Mouse (Mus musculus) midbrain, embryonic 16.5 days (tissue): ENCODE data around the gene Stra6. TPM values are rescaled to one million over a fixed set of nuclear protein-coding genes. Genes with fewer than 3 reads are reported as not detected.

Experiments
- ATAC-seq: fragments of 200-750 bp; cut with Nextera tagmentation; 2 replicates; pipeline ENCODE4 v1.8.0; 2017; ENCODE audit warnings: moderate TSS enrichment
- H3K27ac ChIP-seq: fragments of 300-500 bp; sonication (generic); 2 replicates; pipeline ENCODE4 v1.5.1; 2014; ENCODE audit warnings: mild to moderate bottlenecking, low read length, mixed read lengths
- H3K27me3 ChIP-seq: fragments of 300-500 bp; sonication (generic); 2 replicates; pipeline ENCODE4 v1.6.1; 2014; ENCODE audit warnings: low read depth, low read length, mixed read lengths; ENCODE audit not compliant: control insufficient read depth, insufficient read depth
- H3K36me3 ChIP-seq: fragments of 300-500 bp; sonication (generic); 2 replicates; pipeline ENCODE4 v1.6.1; 2014; ENCODE audit warnings: mild to moderate bottlenecking, low read length, moderate library complexity, mixed read lengths; ENCODE audit not compliant: control insufficient read depth, insufficient read depth
- H3K4me1 ChIP-seq: fragments of 300-500 bp; sonication (generic); 2 replicates; pipeline ENCODE4 v1.6.1; 2014; ENCODE audit warnings: mild to moderate bottlenecking, low read length, mixed read lengths; ENCODE audit not compliant: control insufficient read depth, insufficient read depth
- H3K4me2 ChIP-seq: fragments of 300-500 bp; sonication (generic); 2 replicates; pipeline ENCODE4 v1.6.1; 2014; ENCODE audit warnings: mild to moderate bottlenecking, low read length, mixed read lengths
- H3K4me3 ChIP-seq: fragments of 300-500 bp; sonication (generic); 2 replicates; pipeline ENCODE4 v1.5.1; 2014; ENCODE audit warnings: low read depth, mild to moderate bottlenecking, low read length, moderate library complexity, mixed read lengths
- H3K9ac ChIP-seq: fragments of 300-500 bp; sonication (generic); 2 replicates; pipeline ENCODE4 v1.6.1; 2014; ENCODE audit warnings: low read depth, low read length, mixed read lengths
- H3K9me3 ChIP-seq: fragments of 300-500 bp; sonication (generic); replicated peaks from 2 replicates; pipeline ENCODE4 v1.6.1; 2014; ENCODE audit warnings: mild to moderate bottlenecking, low read length, mixed read lengths; ENCODE audit not compliant: control insufficient read depth, poor library complexity, severe bottlenecking
- WGBS: fragments of 180-500 bp; shearing (Covaris S2); extraction: QIAGEN DNeasy Blood & Tissue Kit; methylation state at CpG from one replicate; pipeline ENCODE4 v1.1.7; 2014; 5-methylcytosine and 5-hydroxymethylcytosine counted together
- polyA plus RNA-seq: library from polyadenylated mRNA; unstranded; fragments of >200 nt; fragmentation: Nextera tagmentation; extraction: Ambion mirVana; gene quantifications from 2 replicates; pipeline ENCODE4 v1.2.1, GENCODE M21; 2015

Stra6 gene
- polyA plus RNA-seq, result 8.1 and 9.7 TPM in 2 replicates

DNA sequence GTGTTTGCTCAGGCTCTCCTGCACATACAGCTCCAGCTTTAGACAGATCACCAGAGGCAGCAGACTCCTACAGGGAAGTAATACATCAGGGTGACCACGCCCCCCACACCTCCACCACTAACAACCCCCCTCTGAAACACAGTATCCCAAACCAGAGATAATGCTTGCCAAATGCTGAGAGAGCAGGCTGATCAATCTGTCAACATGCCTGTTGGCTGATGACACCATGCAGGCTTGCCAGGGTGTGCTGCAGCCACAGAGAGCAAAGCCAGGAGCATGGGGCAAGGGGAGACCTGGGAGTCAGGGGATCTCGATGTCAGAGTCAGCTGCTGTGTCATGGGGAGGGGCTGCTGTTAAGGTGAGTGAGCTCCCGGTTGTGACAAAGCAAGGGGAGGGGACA, at the start of gene Stra6:
TSS of gene Stra6 (plus strand) at position 258 of the 400 bp plus-strand sequence.
- H3K9me3 ChIP-seq, result no peaks in the 10 kb centered on the region
- H3K9ac ChIP-seq, result no peak within 1 kb of the TSS
- H3K4me3 ChIP-seq, result no peak within 1 kb of the TSS
- no peaks in the 10 kb centered on the region for H3K27me3 ChIP-seq
- H3K36me3 ChIP-seq, result no peaks in the 10 kb centered on the region
- H3K4me1 ChIP-seq, result peaks cover 47% of the 10 kb centered on the region
- 25% methylated on average over 3 of the region's 3 CpGs for WGBS
- no peak for ATAC-seq
- peak within 1 kb of the TSS; percentile 85 for H3K27ac ChIP-seq
- no peak within 1 kb of the TSS for H3K4me2 ChIP-seq

DNA sequence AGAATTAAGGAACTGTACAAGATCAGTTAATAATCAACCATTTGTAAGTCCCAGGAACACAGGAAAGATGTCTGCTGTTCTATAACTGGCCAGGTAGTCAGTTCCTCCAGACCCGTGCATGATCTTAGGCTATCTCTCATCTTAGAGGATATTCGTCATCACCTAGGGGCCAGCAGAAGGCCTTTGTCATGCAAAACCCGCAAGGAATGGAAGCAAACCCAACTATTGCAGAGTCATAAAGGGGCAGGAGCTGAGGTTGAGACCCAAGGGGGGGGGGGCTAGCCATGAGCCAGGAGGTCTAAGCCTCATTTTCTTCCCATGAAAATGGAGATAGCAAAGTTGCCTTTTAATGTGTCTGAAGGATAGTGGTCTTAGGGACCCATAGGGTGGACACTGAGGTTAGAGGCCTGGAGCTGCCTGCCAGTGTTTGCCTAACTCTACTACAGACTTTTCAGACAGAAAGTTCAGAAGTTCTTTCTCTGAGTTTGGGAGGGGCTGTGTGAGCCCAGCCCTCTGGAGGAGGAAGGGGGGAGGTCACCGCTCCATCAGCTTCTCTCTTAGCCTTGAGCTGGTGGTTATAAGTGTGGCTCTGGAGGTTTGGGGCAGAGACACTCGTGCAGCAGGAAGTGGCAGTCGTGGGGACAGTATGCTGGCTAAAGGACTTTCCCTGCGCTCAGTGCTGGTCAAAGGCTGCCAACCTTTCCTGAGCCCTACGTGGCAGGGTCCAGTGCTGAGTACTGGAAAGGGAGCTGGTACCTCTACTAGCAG, 49.0 kb upstream of the Stra6 start:
- Histone ChIP-seq H3K9ac (no peak overlapping the region), H3K36me3 (no peaks in the 10 kb centered on the region), H3K9me3 (no peaks in the 10 kb centered on the region), H3K4me1 (no peaks in the 10 kb centered on the region; the same call in 1 of the 2 replicates), H3K4me2 (no peak overlapping the region), H3K27me3 (no peaks in the 10 kb centered on the region), H3K27ac (no peak overlapping the region), H3K4me3 (no peak overlapping the region)
- ATAC-seq, result no peak
- 72% methylated on average over 8 of the region's 8 CpGs for WGBS

DNA sequence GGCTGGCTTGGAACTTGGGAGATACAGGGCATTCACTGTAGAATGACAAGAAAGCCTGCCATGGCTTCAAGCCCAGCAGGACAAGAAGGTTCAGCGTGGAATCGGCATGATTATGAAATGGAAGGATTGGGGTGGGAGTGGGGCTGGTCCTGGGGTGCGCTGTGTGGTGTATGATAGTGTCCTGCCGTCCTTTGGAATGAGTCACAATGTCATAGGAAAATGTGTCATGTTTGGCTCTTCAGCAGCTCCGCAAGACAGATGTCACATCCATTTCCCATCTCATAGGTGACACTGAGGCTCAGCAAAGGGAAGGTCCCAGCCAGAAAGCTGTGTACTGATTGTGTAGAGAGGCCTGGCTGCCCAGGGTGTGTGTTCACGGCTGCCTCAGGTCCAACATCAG, 47.7 kb upstream of the Stra6 start:
- 84% methylated on average over 6 of the region's 6 CpGs for WGBS
- Histone ChIP-seq H3K27ac (no peak overlapping the region), H3K4me1 (no peaks in the 10 kb centered on the region), H3K27me3 (no peaks in the 10 kb centered on the region), H3K36me3 (no peaks in the 10 kb centered on the region), H3K4me3 (no peak overlapping the region), H3K4me2 (no peak overlapping the region), H3K9me3 (no peaks in the 10 kb centered on the region), H3K9ac (no peak overlapping the region)
- ATAC-seq, result no peak

DNA sequence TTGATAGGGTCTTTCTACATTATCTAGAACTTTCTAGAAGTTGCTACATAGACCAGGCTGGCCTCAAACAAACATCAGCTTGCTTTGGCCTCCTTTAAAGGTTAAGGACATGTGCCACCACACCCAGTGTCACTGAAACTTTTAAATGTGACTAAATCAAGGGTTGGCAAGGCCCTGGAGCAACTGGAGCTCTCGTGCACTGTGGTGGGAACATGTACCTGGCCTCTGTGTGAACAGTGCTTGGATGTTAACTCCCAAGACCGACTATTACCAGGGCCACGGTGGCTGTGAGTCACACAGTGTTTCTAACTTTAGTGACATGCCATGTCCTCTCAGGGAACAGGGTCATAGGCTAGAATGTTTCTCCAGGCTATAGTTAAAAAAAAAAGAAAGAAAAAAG, 46.6 kb upstream of the Stra6 start:
- no peak overlapping the region for H3K9ac ChIP-seq
- no peak for ATAC-seq
- 82% methylated on average over 3 of the region's 3 CpGs for WGBS
- H3K4me3 ChIP-seq, result no peak overlapping the region
- H3K9me3 ChIP-seq, result no peaks in the 10 kb centered on the region
- no peak overlapping the region for H3K27ac ChIP-seq
- no peak overlapping the region for H3K4me2 ChIP-seq
- no peaks in the 10 kb centered on the region for H3K27me3 ChIP-seq
- H3K4me1 ChIP-seq, result no peaks in the 10 kb centered on the region
- no peaks in the 10 kb centered on the region for H3K36me3 ChIP-seq

DNA sequence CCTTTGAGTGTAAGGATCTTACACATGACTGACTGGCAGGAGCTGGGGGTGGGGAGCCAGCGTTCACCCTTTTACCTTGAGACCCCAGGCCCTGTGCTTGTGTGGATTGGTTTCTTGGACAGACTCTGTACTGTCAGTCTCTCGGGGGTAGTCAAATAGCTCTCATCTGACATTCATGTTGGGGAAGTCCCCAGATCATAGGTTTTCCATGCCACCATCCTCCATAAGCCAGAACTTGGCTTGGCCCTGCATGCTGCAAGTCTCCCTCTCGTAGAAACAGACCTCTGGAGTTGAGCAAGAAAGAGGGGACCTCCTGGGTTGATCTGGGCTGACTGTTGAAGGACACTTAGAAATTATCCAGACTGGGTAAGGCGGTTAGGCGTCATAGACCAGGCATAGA, 45.2 kb upstream of the Stra6 start:
- H3K27ac ChIP-seq, result no peak overlapping the region
- no peaks in the 10 kb centered on the region for H3K9me3 ChIP-seq
- whole genome bisulfite sequencing, result 83% methylated on average over 5 of the region's 5 CpGs
- no peak overlapping the region for H3K4me2 ChIP-seq
- H3K4me1 ChIP-seq, result no peaks in the 10 kb centered on the region
- H3K9ac ChIP-seq, result no peak overlapping the region
- no peaks in the 10 kb centered on the region for H3K36me3 ChIP-seq
- H3K4me3 ChIP-seq, result no peak overlapping the region
- ATAC-seq, result no peak
- no peaks in the 10 kb centered on the region for H3K27me3 ChIP-seq

DNA sequence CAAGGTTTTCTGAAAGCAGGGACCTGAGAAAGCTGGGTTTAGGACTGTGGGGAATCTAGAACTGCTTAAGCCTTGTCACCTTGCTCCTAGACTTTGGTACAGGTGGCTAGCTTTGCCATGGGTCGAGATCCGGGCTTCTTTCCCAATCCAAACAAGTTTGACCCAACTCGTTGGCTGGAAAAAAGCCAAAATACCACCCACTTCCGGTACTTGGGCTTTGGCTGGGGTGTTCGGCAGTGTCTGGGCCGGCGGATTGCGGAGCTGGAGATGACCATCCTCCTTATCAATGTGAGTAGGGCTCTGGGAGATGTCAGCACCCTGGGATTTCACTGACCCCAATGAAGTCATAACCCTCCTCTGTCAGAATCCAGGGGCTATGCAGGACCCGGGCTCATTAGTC, 37.6 kb upstream of the Stra6 start:
- Histone ChIP-seq H3K4me2 (no peak overlapping the region), H3K9ac (no peak overlapping the region), H3K27me3 (no peaks in the 10 kb centered on the region), H3K36me3 (no peaks in the 10 kb centered on the region), H3K4me3 (no peak overlapping the region), H3K9me3 (no peaks in the 10 kb centered on the region), H3K27ac (no peak overlapping the region), H3K4me1 (no peaks in the 10 kb centered on the region)
- 92% methylated on average over 9 of the region's 9 CpGs for WGBS
- ATAC-seq, result no peak

DNA sequence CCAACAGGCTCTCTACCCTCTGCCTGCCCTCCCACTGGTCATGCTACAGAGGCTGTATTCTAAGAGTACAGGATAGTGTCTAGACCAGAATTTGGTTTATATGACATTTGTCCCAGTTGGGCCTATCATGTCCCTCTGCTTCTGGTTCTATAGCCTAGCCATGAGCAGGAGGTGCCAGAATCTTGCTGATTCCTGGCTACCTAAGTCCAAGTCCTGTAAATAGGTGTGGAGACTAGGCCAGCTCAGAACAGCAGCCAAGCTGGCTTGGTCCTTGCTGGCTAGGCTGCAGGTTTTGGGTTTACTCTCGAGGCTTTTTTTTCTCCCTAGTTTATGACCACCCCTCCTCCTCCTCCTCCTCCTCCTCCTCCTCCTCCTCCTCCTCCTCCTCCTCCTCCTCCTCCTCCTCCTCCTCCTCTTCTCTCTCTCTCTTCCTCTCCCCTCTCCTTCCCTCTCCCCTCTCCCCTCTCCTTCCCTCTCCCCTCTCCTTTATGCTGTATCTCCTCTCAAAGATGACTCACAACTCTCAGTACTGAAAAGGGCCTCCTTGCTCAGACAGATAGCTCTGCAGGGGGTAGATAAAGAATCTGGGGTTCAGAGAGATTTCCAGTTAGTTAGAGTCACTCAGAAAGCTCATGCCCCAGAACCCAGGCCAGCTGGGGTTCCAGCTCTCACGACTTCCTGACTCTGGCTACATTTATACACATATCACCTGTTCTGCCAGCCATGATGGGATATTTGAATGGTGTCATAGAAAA, 36.0 kb upstream of the Stra6 start:
- no peak overlapping the region for H3K27ac ChIP-seq
- no peaks in the 10 kb centered on the region for H3K9me3 ChIP-seq
- no peaks in the 10 kb centered on the region for H3K27me3 ChIP-seq
- H3K4me2 ChIP-seq, result no peak overlapping the region
- no peaks in the 10 kb centered on the region for H3K4me1 ChIP-seq
- H3K4me3 ChIP-seq, result no peak overlapping the region
- no peak overlapping the region for H3K9ac ChIP-seq
- no peak for ATAC-seq
- H3K36me3 ChIP-seq, result no peaks in the 10 kb centered on the region
- WGBS, result 55% methylated on average over 2 of the region's 2 CpGs

DNA sequence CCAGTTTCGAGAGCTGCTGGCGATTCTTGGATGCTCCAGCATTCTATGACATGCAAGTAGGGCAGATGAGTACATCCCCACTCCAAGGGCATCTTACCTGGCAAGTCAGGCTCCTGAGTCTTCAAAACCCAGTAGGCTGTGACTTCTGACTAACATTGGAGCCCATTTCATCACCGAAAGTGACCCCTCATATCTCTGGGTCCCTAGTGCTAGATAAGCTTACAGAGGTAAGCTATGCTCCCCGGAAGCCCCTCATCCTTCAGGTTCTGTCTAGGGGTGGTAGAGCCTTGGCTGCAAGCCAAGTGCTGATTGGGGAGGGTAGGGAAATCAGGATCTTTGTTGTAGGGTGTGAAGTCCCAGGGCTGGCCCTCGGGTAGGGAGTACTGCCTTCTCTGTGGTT, 34.7 kb upstream of the Stra6 start:
- no peaks in the 10 kb centered on the region for H3K27me3 ChIP-seq
- no peak overlapping the region for H3K4me2 ChIP-seq
- H3K9me3 ChIP-seq, result no peaks in the 10 kb centered on the region
- no peaks in the 10 kb centered on the region for H3K36me3 ChIP-seq
- no peak overlapping the region for H3K27ac ChIP-seq
- H3K4me1 ChIP-seq, result no peaks in the 10 kb centered on the region
- no peak overlapping the region for H3K4me3 ChIP-seq
- 65% methylated on average over 5 of the region's 5 CpGs for WGBS
- no peak for ATAC-seq
- H3K9ac ChIP-seq, result no peak overlapping the region

DNA sequence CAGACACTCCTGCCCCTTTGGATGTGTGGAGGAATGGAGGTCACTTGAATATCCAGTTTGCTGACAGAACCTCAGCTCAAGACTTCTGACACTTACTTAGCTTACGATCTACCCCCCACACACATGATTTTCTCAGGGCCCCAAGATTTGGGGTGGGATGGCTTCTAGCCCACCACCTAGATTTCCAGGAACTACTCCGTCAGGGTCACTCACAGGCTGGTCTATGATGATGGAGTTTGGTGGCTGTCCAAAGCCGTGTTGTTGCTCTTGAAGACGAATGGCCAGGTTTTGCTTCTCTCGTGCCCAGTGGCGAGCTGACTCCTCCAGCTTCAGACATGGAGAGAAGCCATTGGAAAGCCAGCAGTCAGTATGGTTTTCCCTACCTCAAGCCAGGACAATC, 34.0 kb upstream of the Stra6 start:
- no peak overlapping the region for H3K4me3 ChIP-seq
- H3K27ac ChIP-seq, result no peak overlapping the region
- 89% methylated on average over 6 of the region's 6 CpGs for WGBS
- no peak for ATAC-seq
- H3K4me1 ChIP-seq, result no peaks in the 10 kb centered on the region
- H3K9ac ChIP-seq, result no peak overlapping the region
- H3K4me2 ChIP-seq, result no peak overlapping the region
- no peaks in the 10 kb centered on the region for H3K27me3 ChIP-seq
- H3K9me3 ChIP-seq, result no peaks in the 10 kb centered on the region
- no peaks in the 10 kb centered on the region for H3K36me3 ChIP-seq
